Mouse (Mus musculus): Measurements from ENCODE around the gene Nupr1.

DNA sequence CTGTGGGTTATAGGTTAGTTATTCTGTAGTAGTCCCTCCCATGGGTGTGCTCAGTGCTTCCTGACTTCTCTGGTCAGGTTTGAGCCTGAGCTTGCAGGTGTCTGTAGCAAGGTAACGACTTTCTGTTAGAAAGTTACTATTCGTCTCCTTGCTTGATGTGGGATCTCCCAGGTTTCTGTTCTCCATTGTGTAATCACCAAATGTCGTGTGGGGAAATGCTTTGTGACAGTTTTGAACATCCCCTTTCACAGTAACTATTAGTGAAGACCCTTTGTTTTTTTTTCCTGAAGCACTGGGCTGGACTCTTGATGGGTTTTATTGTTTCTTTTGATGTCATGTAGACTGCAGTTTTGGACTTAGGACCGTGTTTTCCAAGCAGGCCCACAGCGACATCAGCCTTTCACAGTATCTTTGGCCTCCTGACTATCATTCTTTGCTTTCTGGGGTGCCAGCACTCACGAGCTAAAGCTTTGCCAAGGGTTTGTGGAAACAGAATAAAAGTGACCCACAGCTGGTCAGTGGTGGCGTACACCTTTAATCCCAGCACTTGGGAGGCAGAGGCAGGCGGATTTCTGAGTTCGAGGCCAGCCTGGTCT is 36.9 kb upstream of the Nupr1 start:
- TF ChIP-seq CTCF (IDR thresholded peaks at IDR 0.05; ENCODE audit: insufficient read depth, low read depth, low read length) (no peak), POLR2A (IDR thresholded peaks at IDR 0.05; ENCODE audit: insufficient read depth, low read depth, low read length) (no peak)
